Mouse (Mus musculus) lung, postnatal 0 days (tissue): Measurements from ENCODE around the gene Dnah14.

Source experiments
- CTCF ChIP-seq: IDR thresholded peaks from 2 replicates; pipeline ENCODE4 v1.5.1; 2016; ENCODE audit warnings: antibody characterized with exemption, mild to moderate bottlenecking
- EP300 ChIP-seq: IDR thresholded peaks from 2 replicates; pipeline ENCODE4 v1.6.1; 2016; ENCODE audit warnings: antibody characterized with exemption, mild to moderate bottlenecking, control low read depth

- TF ChIP-seq CTCF, result no peak
- TF ChIP-seq EP300, result no peak
These were observed 268.7 kb downstream of the Dnah14 start for GRCm38 (mm10) chr1:181844874-181845547.
